Mouse (Mus musculus) heart, postnatal 0 days (tissue): ENCODE measurements around the gene Tmeff2.

ENCODE experiments used
- CTCF ChIP-seq: IDR thresholded peaks from 2 replicates; pipeline ENCODE4 v1.5.1; 2016; ENCODE audit warnings: antibody characterized with exemption, control low read depth, low read depth
- EP300 ChIP-seq: IDR thresholded peaks from 2 replicates; pipeline ENCODE4 v1.6.1; 2016; ENCODE audit warnings: antibody characterized with exemption, low read depth

- TF ChIP-seq CTCF (no peak), EP300 (no peak)
Measured at GRCm38 (mm10) chr1:51149890-51150289, 249.4 kb downstream of the Tmeff2 start.
